Mouse (Mus musculus): ENCODE results near the gene Gas7.

DNA sequence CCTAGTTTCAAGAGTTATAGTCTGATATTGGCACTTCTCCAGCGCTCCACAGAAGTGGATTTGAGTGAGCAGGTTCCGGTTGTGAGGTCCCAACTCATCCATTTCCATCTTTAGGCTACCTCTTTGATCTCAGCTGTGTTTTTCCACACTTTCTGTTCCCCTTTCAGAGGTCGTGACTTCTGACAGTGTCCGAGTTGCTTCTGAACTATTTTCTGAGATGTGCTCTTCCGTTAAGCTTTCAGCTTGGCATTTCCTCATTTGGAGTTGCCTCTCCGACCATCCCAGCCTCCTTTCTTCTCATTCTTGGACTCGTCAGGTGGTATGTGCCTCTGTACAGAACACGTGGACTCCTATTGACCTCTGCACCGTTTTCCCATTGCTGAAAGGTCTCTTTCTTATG lies 123.9 kb downstream of the Gas7 start:
- TF ChIP-seq CTCF (IDR thresholded peaks at IDR 0.05; ENCODE audit: low read depth, low read length) (no peak), POLR2A (IDR thresholded peaks at IDR 0.05; ENCODE audit: extremely low read depth, insufficient read depth, low read length) (no peak)

Data from liver, adult 2 months (tissue).